Mouse (Mus musculus): ENCODE results near the gene Lipt2. TPM values are rescaled to one million over a fixed set of nuclear protein-coding genes. Genes with fewer than 3 reads are reported as not detected.

Gene Lipt2
- 1 to 10 TPM; 6.8 to 7.6 TPM for total RNA-seq (2021)

GRCm38 (mm10) chr7:100159105-100159841 is at the start of gene Lipt2:
Gene Lipt2, plus strand, starts transcription at chr7:100159277.
- intact Hi-C loops (cut with DNase I), result no loop called here

DNA sequence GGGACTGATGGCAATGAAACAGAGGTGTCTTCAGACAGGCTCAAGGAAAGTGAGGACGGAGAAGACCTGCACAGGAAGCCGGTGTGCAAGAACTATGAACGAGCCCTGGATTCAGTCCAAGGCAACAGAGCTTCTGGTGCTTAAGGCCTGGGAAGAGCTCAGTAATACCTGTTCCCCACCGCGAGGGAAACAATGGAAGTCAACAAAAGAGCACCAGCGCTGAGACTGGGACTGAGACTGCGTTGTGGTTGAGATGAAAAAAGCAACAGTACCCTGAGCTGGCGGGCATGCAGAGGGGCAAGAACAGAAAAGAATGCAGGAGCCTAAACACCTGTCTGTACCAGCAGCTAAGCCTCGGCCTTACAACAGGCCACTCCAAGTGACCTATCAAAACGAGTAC is 47.6 kb upstream of the Lipt2 start:
- intact Hi-C loops (cut with DNase I), result no loop called here
- no peak for DNase-seq

More at GRCm38 (mm10) chr7:100159105-100159841, at the start of gene Lipt2:
- peak; percentile 92 for DNase-seq

GRCm38 (mm10) chr7:100113821-100114220 is 45.3 kb upstream of the Lipt2 start:
- DNase-seq, result no peak
- intact Hi-C loops (cut with DNase I), result no loop called here

- no peak for DNase-seq
- intact Hi-C loops (cut with DNase I), result no loop called here
Measured at GRCm38 (mm10) chr7:100114279-100114678, 44.8 kb upstream of the Lipt2 start.

DNA sequence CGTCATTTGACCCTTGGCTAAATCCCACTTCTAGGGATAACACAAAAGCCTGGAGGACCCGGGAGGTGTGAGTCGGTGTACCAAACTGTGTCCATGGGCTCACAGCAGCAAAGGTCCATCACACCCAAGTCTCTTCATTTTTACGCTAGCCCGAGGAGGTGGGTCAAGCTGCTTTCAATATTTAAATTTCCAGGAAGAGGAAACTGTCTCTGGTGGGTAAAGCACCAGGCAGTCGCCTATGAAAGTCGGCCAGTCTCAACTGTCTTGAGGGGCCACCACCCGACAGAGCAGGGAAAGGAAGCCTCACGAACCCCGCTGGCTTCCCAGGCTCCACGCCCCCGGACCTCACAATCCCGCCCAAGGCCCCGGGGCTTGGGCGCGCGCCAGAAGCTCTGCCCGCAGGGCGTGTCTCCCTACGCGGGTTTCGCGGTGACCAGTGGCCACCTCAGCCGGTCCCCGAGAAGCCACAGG is 38.3 kb upstream of the Lipt2 start:
- peak; percentile 62 for DNase-seq
- intact Hi-C loops (cut with DNase I), result loop anchor here (10.0 kb wide), 1 partner anchor 64 kb away; no protein-coding TSS in a partner anchor

DNA sequence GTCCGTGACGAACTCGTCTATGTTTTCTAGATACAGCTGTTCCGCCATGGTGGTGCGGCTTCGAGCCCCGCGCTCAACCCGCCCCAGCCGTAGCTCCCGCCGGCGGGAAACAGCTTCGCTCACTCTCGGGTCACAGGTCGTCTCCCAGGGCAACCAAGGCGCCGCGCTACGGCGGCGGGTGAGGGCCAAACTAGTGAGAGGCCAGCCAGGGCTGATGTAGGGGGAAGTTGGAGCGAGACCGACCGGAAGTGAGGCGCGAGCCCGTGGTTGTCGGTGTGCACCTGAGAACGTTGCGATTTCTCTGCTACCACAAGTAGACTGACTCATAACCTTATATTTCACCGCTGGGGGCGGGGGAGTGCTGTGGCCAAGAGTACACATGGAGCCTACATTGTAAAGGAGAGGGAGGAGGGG is 37.7 kb upstream of the Lipt2 start, which contains the start of gene Pold3:
Gene Pold3 (minus strand): TSS at position 190 of the 414 bp plus-strand sequence.
- DNase-seq, result peak; percentile 99
- intact Hi-C loops (cut with DNase I), result loop anchor here (10.0 kb wide), 1 partner anchor 63 kb away; no protein-coding TSS in a partner anchor

DNA sequence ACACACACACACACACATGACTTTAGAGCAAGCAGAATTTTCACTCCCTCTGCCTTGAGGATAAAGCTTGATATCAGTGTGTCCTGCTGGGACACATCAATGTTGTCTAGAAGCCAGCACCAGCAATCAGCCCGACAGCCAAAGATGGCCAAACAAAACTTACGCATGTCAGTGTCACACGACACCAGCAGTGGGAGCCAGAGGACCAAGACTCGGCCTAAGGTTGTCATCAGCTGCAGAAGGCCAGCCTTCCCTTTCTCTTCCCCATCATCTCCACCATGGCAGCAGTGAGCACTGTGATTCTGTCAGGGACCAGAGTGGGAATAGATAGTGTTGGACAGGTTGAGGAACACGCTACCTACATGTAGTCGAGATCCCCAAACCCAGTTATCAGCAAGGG is 35.6 kb upstream of the Lipt2 start:
- intact Hi-C loops (cut with DNase I), result loop anchor here (10.0 kb wide), 1 partner anchor 61 kb away; no protein-coding TSS in a partner anchor
- peak; percentile 43 for DNase-seq

GRCm38 (mm10) chr7:100124211-100124610 is 34.9 kb upstream of the Lipt2 start:
- intact Hi-C loops (cut with DNase I), result loop anchor here (10.0 kb wide), 1 partner anchor 61 kb away; no protein-coding TSS in a partner anchor
- peak; percentile 21 for DNase-seq

- intact Hi-C loops (cut with DNase I), result loop anchor here (10.0 kb wide), 1 partner anchor 60 kb away; no protein-coding TSS in a partner anchor
- DNase-seq, result no peak
Measured at GRCm38 (mm10) chr7:100125166-100125565, 33.9 kb upstream of the Lipt2 start.

DNA sequence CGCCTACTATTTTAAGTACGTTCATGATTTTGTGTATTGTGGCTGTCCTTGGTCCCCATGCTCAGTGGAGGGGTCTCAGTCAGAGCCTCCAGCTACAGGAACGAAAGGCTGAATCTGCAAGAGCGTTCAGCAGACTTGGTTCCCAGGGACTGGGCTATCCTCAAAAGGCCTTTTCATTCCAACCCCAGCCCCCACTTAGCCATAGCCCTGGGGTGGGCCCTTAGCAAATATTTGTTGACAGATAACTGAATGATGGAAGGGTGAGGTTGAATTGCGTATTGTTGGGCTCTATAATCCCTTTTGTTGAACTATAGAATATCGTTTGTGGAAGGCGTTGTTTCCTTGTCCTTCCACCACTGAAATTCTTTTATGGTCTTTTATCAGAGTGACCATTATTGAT is 32.6 kb upstream of the Lipt2 start:
- DNase-seq, result no peak

GRCm38 (mm10) chr7:100128262-100129041 is 30.6 kb upstream of the Lipt2 start:
- intact Hi-C loops (cut with DNase I), result loop anchor here (10.0 kb wide), 1 partner anchor 56 kb away; no protein-coding TSS in a partner anchor
- no peak for DNase-seq

More for the DNA sequence above, 32.6 kb upstream of the Lipt2 start:
- intact Hi-C loops (cut with DNase I), result loop anchor here (10.0 kb wide), 1 partner anchor 58 kb away; no protein-coding TSS in a partner anchor

DNA sequence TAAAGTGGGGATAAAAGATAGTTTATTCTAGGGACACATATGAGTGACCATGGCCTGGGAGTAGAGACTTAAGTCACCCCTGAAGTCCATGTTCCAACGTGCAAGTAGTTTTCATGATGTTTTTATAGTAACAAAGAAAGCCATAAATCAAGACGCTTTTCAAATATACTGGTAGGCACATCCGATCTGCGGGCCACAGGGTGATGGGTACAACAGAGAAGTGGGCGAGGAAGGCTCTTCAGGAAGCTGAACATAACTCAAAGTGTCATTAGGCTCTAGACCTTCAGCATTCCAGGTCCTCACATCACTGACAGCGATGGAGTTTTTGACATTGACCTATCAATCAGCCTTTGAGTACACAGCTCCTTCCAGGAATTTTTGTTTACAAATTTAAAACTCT is 28.5 kb upstream of the Lipt2 start:
- no peak for DNase-seq
- intact Hi-C loops (cut with DNase I), result no loop called here

GRCm38 (mm10) chr7:100132379-100132778 is 26.7 kb upstream of the Lipt2 start:
- intact Hi-C loops (cut with DNase I), result no loop called here
- no peak for DNase-seq

DNA sequence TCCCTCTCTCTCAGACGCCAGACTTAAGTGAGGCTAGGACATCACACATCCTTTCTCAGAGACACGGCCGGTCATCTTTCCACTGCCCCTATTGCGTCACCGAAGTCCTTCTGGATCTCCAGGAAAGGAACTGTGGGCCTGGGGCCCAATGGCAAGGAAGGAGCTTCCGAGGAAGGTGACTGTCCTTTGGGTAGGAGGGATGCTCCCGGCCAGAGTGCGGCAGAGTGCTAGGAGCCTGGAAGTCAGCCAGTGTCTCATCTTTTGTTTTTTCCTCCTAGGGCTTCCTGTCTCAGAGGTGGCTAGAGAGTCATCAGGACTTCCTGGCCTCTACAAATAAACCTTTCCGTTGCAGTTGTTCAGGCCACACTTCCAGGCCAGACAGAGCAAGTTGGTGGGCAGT is 22.0 kb upstream of the Lipt2 start:
- no peak for DNase-seq
- intact Hi-C loops (cut with DNase I), result no loop called here

GRCm38 (mm10) chr7:100138075-100138474 is 21.0 kb upstream of the Lipt2 start:
- DNase-seq, result no peak
- intact Hi-C loops (cut with DNase I), result no loop called here

- intact Hi-C loops (cut with DNase I), result no loop called here
- no peak for DNase-seq
Measured at GRCm38 (mm10) chr7:100140591-100140990, 18.5 kb upstream of the Lipt2 start.

DNA sequence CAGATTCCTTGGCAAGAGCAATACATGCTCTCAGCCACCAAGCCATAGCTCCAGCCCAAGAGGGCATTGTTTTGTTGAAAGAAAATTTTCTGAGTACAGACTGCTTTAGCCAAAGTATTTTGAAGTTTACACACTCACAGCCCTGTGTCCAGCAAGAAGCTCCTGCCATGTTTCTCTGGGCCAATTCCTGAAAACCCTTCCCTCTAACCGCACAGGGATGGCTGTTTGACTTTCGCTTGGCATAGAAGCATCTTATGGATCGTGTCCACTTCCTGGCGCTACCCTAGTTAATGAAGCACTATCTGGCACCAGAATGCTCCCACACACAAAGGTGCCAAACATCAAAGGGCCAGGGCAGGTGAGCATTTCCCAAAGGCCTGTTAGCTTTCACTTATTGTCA is 10.5 kb upstream of the Lipt2 start:
- intact Hi-C loops (cut with DNase I), result no loop called here
- DNase-seq, result no peak

DNA sequence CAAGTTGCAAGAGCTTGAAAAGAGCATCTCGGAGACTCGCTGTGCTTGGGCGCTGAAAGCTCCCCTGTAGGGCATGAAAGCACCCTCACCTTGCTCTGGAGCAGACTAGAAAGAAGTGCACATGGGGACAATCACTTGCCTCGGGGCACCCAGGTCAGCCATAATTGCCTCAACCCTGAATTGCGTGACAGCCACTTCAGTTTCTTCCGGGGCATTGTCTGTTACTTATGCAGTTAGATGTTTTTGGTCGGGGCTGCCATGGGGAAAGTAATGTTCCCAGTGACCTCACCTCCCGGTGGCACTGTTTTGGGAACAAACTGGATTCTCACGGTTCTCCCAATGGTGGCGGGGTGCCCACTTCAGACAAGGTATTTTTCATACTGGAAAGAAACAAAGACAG is 9.0 kb upstream of the Lipt2 start:
- intact Hi-C loops (cut with DNase I), result no loop called here

DNA sequence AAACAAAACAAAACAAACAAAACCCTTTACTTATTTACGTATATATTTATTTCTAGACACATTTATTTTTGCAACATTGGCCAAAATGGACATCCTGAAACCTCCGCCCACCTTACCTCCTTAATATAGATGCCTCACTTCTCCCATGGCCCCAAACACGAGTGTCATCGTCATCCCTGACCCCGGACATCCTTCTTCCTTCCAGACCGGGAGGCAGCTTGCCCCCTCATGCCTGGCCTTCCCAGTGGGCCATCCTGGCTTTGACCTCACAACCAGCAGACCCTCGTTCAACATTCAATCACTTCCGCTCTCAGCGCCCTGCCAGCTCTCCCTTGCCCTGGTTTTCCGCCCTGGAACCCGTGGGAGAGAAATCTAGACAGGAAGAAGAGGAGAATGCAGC is 8.5 kb upstream of the Lipt2 start:
- DNase-seq, result no peak
- intact Hi-C loops (cut with DNase I), result no loop called here

More for the DNA sequence above, 9.0 kb upstream of the Lipt2 start:
- DNase-seq, result no peak

DNA sequence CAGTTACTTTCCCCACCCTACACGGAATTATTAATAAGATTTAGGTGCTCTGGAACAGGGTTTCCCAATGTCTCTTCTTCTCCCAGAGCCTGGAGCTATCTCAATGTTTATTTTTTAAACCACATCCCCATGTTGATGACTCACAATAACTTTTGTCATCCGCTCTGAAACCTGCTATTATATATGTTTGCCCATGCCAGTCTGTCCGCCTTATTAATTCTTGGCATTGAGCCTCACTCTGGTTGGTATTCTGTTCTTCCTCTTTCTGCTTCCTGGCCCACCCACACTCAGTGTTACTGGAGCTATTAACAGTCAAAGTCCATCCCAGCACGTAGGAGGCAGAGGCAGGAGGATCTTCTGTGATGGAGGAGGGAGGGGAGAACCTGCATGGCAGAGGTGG is 1.4 kb upstream of the Lipt2 start:
- intact Hi-C loops (cut with DNase I), result no loop called here

DNA sequence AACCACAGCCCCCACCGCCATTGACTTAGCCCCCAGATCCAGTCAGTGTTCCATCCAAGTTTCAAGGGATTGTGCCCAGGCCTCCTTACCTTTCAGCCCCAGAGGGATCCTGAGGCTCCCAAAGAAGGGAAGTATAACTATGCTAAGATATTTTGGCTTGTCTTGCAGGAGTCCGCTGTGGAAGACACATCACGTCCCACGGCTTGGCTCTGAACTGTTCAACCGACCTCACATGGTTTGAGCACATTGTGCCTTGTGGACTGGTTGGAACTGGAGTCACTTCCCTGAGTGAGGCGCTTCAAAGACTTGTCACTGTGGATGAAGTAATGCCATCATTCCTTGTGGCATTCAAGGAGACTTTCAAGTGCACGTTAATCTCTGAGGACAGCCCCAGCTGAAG is 929 bp downstream of the Lipt2 start:
- intact Hi-C loops (cut with DNase I), result no loop called here
- peak; percentile 9 for DNase-seq

More for the DNA sequence above, 1.4 kb upstream of the Lipt2 start:
- DNase-seq, result no peak
